Mouse (Mus musculus) layer of hippocampus, adult 2 months (tissue): ENCODE results near the gene Ccr1. TPM values are rescaled to one million over a fixed set of nuclear protein-coding genes. Genes with fewer than 3 reads are reported as not detected.

ENCODE experiments used
- DNase-seq, 2 experiments: peaks; one replicate each; pipeline ENCODE4 v3.0.0; 2022; ENCODE audit warnings: low spot score in 2 of 2
- H3K27ac ChIP-seq: fragments of 200-600 bp; 2 replicates; pipeline ENCODE4 v1.8.1; 2022
- H3K4me3 ChIP-seq: fragments of 200-600 bp; 2 replicates; pipeline ENCODE4 v1.8.1; 2022; ENCODE audit warnings: mild to moderate bottlenecking
- CTCF ChIP-seq: fragments of 200-600 bp; conservative IDR thresholded peaks from 2 replicates; pipeline ENCODE4 v1.8.1; 2022; ENCODE audit warnings: antibody characterized with exemption, mild to moderate bottlenecking, moderate library complexity
- total RNA-seq, 2 experiments: library from RNA; stranded (reverse); gene quantifications; 2 replicates each; pipeline ENCODE4 v1.2.3; 2021

Ccr1 gene
- total RNA-seq, 2 experiments from 2014 or later = 0.46 TPM; not detected in 1

GRCm38 (mm10) chr9:123940628-123941027 lies 27.9 kb downstream of the Ccr1 start:
- no peak overlapping the region for H3K4me3 ChIP-seq
- 0 out of 2 replicates have a peak overlapping the region, but pooled peaks have one; percentile 39 for H3K27ac ChIP-seq
- no peak for TF ChIP-seq CTCF
- DNase-seq = no peak

- Histone ChIP-seq H3K27ac (no peak overlapping the region), H3K4me3 (no peak overlapping the region)
- no peak for DNase-seq
- no peak for TF ChIP-seq CTCF
Measured at GRCm38 (mm10) chr9:123940168-123940567, 28.3 kb downstream of the Ccr1 start.

- no peak for TF ChIP-seq CTCF
- Histone ChIP-seq H3K27ac (no peak overlapping the region), H3K4me3 (no peak overlapping the region)
- no peak for DNase-seq
Measured at GRCm38 (mm10) chr9:123937989-123938388, 30.5 kb downstream of the Ccr1 start.

- no peak for DNase-seq
- no peak overlapping the region for H3K27ac ChIP-seq
- TF ChIP-seq CTCF = no peak
- H3K4me3 ChIP-seq = no peak overlapping the region
Measured at GRCm38 (mm10) chr9:123936604-123937280, 31.8 kb downstream of the Ccr1 start.

GRCm38 (mm10) chr9:123935776-123936175 lies 32.7 kb downstream of the Ccr1 start:
- TF ChIP-seq CTCF = no peak
- H3K4me3 ChIP-seq = no peak overlapping the region
- DNase-seq = no peak
- H3K27ac ChIP-seq = no peak overlapping the region; the same call in 1 of the 2 replicates

GRCm38 (mm10) chr9:123935346-123935745 lies 33.1 kb downstream of the Ccr1 start:
- Histone ChIP-seq H3K27ac (no peak overlapping the region; the same call in 1 of the 2 replicates), H3K4me3 (no peak overlapping the region)
- DNase-seq = no peak
- TF ChIP-seq CTCF = no peak

GRCm38 (mm10) chr9:123933716-123934445 lies 34.6 kb downstream of the Ccr1 start:
- no peak overlapping the region for H3K4me3 ChIP-seq
- TF ChIP-seq CTCF = no peak
- DNase-seq = no peak
- no peak overlapping the region for H3K27ac ChIP-seq

GRCm38 (mm10) chr9:123932911-123933675 lies 35.4 kb downstream of the Ccr1 start:
- Histone ChIP-seq H3K4me3 (no peak overlapping the region), H3K27ac (peak overlapping the region; percentile 61; the same call in 1 of the 2 replicates)
- no peak for TF ChIP-seq CTCF
- DNase-seq = no peak

GRCm38 (mm10) chr9:123931761-123932700 lies 36.5 kb downstream of the Ccr1 start:
- peak overlapping the region; percentile 61 for H3K27ac ChIP-seq
- no peak overlapping the region for H3K4me3 ChIP-seq
- no peak for TF ChIP-seq CTCF
- no peak for DNase-seq

GRCm38 (mm10) chr9:123930926-123931325 lies 37.6 kb downstream of the Ccr1 start:
- DNase-seq = no peak
- H3K27ac ChIP-seq = peak overlapping the region; percentile 62
- no peak overlapping the region for H3K4me3 ChIP-seq
- no peak for TF ChIP-seq CTCF

GRCm38 (mm10) chr9:123930476-123930875 lies 38.0 kb downstream of the Ccr1 start:
- DNase-seq = no peak
- no peak for TF ChIP-seq CTCF
- Histone ChIP-seq H3K4me3 (no peak overlapping the region), H3K27ac (peak overlapping the region; percentile 62)

GRCm38 (mm10) chr9:123929936-123930335 lies 38.6 kb downstream of the Ccr1 start:
- DNase-seq = no peak
- no peak overlapping the region for H3K4me3 ChIP-seq
- H3K27ac ChIP-seq = peak overlapping the region; percentile 62
- TF ChIP-seq CTCF = no peak
